Mouse (Mus musculus): Measurements from ENCODE around the gene Tmem198b. TPM values are rescaled to one million over a fixed set of nuclear protein-coding genes. Genes with fewer than 3 reads are reported as not detected.

The Tmem198b gene
- polyA plus RNA-seq (2015; fragmentation: Nextera tagmentation; extraction: Ambion mirVana) = 18.2 and 18.4 TPM in 2 replicates

DNA sequence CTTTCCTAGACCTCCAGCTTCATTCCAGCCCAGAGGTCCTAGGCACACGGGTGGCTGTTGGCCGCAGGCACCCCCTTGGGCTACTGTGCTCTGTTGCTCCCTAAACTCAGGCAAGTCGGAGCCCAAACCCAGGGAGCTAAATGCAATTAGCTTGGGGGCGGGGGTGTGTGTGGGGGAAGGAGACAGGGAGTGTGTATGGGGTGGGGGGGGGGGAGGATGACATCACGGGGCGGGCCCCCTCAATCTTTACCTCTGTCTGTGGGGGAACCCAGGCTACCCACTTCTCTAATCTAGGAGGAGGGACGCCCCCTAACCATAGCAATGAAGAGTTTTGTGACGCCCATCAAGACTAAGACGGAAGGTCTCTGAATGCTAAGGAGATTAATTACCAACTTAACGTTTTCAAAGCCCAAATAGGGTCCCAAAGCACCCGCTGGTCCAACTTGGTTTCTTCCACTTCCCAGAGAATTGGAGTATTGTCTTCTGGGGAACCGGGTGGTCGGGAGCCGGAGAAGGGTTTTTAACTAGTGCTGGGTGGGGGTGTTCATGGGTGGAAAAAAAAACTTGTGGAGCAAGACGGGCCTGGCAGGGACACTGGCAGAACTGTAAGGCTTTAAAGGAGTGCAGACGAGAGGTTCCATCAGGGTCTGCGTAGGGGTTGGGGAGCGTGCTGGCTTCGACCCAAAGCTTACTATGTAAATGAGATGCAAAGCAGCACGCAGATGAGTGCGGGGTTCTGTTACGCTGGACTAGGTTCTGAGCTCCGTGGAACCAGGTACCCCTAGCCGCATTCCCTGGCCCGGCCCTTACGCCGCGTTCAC lies at the start of gene Tmem198b:
Gene Tmem198b (minus strand): TSS at position 100 of the 821 bp plus-strand sequence.
- peaks cover 36% of the 10 kb centered on the region for H3K4me1 ChIP-seq (replicated peaks; ENCODE audit: control insufficient read depth, insufficient read depth, low read length)
- no peaks in the 10 kb centered on the region for H3K27me3 ChIP-seq (ENCODE audit: control insufficient read depth, insufficient read depth, low read depth, low read length)
- WGBS = under 1% methylated on average over 28 of the region's 28 CpGs
- H3K9ac ChIP-seq (ENCODE audit: low read length) = peak within 1 kb of the TSS; percentile 96
- peak; percentile 66 for ATAC-seq (ENCODE audit: low read depth)
- peak within 1 kb of the TSS; percentile 70 for H3K4me2 ChIP-seq (ENCODE audit: low read depth, low read length)
- H3K9me3 ChIP-seq (ENCODE audit: control insufficient read depth, low read length) = no peaks in the 10 kb centered on the region
- H3K27ac ChIP-seq (ENCODE audit: low read length) = peak within 1 kb of the TSS; percentile 99
- H3K4me3 ChIP-seq (ENCODE audit: low read length) = peak within 1 kb of the TSS; percentile 84
- peaks cover 9% of the 10 kb centered on the region for H3K36me3 ChIP-seq (ENCODE audit: control insufficient read depth, insufficient read depth, low read length)

- no peaks in the 10 kb centered on the region for H3K27me3 ChIP-seq (ENCODE audit: control insufficient read depth, insufficient read depth, low read depth, low read length)
- peaks cover 23% of the 10 kb centered on the region for H3K36me3 ChIP-seq (ENCODE audit: control insufficient read depth, insufficient read depth, low read length)
Observed at GRCm38 (mm10) chr10:128850339-128850738, 46.2 kb upstream of the Tmem198b start.

GRCm38 (mm10) chr10:128848426-128848825 lies 44.3 kb upstream of the Tmem198b start:
- Histone ChIP-seq H3K27me3 (ENCODE audit: control insufficient read depth, insufficient read depth, low read depth, low read length) (no peaks in the 10 kb centered on the region), H3K4me1 (replicated peaks; ENCODE audit: control insufficient read depth, insufficient read depth, low read length) (no peaks in the 10 kb centered on the region), H3K4me3 (ENCODE audit: low read length) (no peak overlapping the region), H3K9ac (ENCODE audit: low read length) (no peak overlapping the region), H3K36me3 (ENCODE audit: control insufficient read depth, insufficient read depth, low read length) (peaks cover 18% of the 10 kb centered on the region), H3K4me2 (ENCODE audit: low read depth, low read length) (no peak overlapping the region), H3K27ac (ENCODE audit: low read length) (no peak overlapping the region), H3K9me3 (ENCODE audit: control insufficient read depth, low read length) (no peaks in the 10 kb centered on the region)
- no peak for ATAC-seq (ENCODE audit: low read depth)
- 52% methylated on average over 2 of the region's 2 CpGs for WGBS

More at GRCm38 (mm10) chr10:128850339-128850738, 46.2 kb upstream of the Tmem198b start:
- H3K27ac ChIP-seq (ENCODE audit: low read length) = no peak overlapping the region
- H3K4me2 ChIP-seq (ENCODE audit: low read depth, low read length) = no peak overlapping the region
- no peak for ATAC-seq (ENCODE audit: low read depth)
- no peaks in the 10 kb centered on the region for H3K9me3 ChIP-seq (ENCODE audit: control insufficient read depth, low read length)
- H3K9ac ChIP-seq (ENCODE audit: low read length) = no peak overlapping the region
- H3K4me1 ChIP-seq (replicated peaks; ENCODE audit: control insufficient read depth, insufficient read depth, low read length) = no peaks in the 10 kb centered on the region
- 83% methylated on average over 3 of the region's 3 CpGs for WGBS
- H3K4me3 ChIP-seq (ENCODE audit: low read length) = no peak overlapping the region

GRCm38 (mm10) chr10:128846664-128847063 lies 42.5 kb upstream of the Tmem198b start:
- Histone ChIP-seq H3K4me3 (ENCODE audit: low read length) (no peak overlapping the region), H3K27ac (ENCODE audit: low read length) (no peak overlapping the region), H3K4me1 (replicated peaks; ENCODE audit: control insufficient read depth, insufficient read depth, low read length) (no peaks in the 10 kb centered on the region), H3K36me3 (ENCODE audit: control insufficient read depth, insufficient read depth, low read length) (peaks cover 26% of the 10 kb centered on the region), H3K4me2 (ENCODE audit: low read depth, low read length) (no peak overlapping the region), H3K9ac (ENCODE audit: low read length) (no peak overlapping the region), H3K27me3 (ENCODE audit: control insufficient read depth, insufficient read depth, low read depth, low read length) (no peaks in the 10 kb centered on the region), H3K9me3 (ENCODE audit: control insufficient read depth, low read length) (no peaks in the 10 kb centered on the region)
- ATAC-seq (ENCODE audit: low read depth) = no peak
- 94% methylated on average over 4 of the region's 4 CpGs for WGBS

- H3K4me3 ChIP-seq (ENCODE audit: low read length) = no peak overlapping the region
- no peaks in the 10 kb centered on the region for H3K27me3 ChIP-seq (ENCODE audit: control insufficient read depth, insufficient read depth, low read depth, low read length)
- no peaks in the 10 kb centered on the region for H3K9me3 ChIP-seq (ENCODE audit: control insufficient read depth, low read length)
- no peak overlapping the region for H3K27ac ChIP-seq (ENCODE audit: low read length)
- H3K9ac ChIP-seq (ENCODE audit: low read length) = no peak overlapping the region
- H3K4me2 ChIP-seq (ENCODE audit: low read depth, low read length) = no peak overlapping the region
- H3K4me1 ChIP-seq (replicated peaks; ENCODE audit: control insufficient read depth, insufficient read depth, low read length) = no peaks in the 10 kb centered on the region
- 58% methylated on average over 2 of the region's 2 CpGs for WGBS
- H3K36me3 ChIP-seq (ENCODE audit: control insufficient read depth, insufficient read depth, low read length) = peaks cover 23% of the 10 kb centered on the region
- ATAC-seq (ENCODE audit: low read depth) = no peak
Observed at GRCm38 (mm10) chr10:128845516-128845915, 41.3 kb upstream of the Tmem198b start.

DNA sequence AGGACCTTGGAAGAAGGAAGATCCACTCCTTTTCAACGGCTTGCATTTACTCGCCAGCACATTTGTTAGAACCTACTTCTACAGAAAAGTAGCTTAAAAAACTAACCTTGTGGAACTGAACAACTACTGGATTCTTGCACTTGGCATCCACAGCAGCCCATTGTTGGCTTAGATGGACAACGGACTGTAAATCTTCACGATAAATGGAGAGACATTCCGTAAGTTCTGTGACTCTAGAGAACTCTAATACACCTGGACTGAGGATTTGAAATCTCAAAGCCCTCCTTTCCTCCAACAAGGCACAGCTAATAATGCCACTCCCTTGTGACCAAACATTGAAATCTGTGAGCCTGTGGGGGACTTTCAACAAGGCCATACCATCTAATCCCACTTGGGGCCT lies 39.1 kb upstream of the Tmem198b start:
- peaks cover 20% of the 10 kb centered on the region for H3K36me3 ChIP-seq (ENCODE audit: control insufficient read depth, insufficient read depth, low read length)
- H3K27ac ChIP-seq (ENCODE audit: low read length) = no peak overlapping the region
- no peaks in the 10 kb centered on the region for H3K4me1 ChIP-seq (replicated peaks; ENCODE audit: control insufficient read depth, insufficient read depth, low read length)
- no peak overlapping the region for H3K4me3 ChIP-seq (ENCODE audit: low read length)
- WGBS = 92% methylated on average over 5 of the region's 5 CpGs
- ATAC-seq (ENCODE audit: low read depth) = no peak
- no peaks in the 10 kb centered on the region for H3K9me3 ChIP-seq (ENCODE audit: control insufficient read depth, low read length)
- H3K27me3 ChIP-seq (ENCODE audit: control insufficient read depth, insufficient read depth, low read depth, low read length) = no peaks in the 10 kb centered on the region
- no peak overlapping the region for H3K9ac ChIP-seq (ENCODE audit: low read length)
- H3K4me2 ChIP-seq (ENCODE audit: low read depth, low read length) = no peak overlapping the region

GRCm38 (mm10) chr10:128840612-128841011 lies 36.4 kb upstream of the Tmem198b start:
- H3K4me1 ChIP-seq (replicated peaks; ENCODE audit: control insufficient read depth, insufficient read depth, low read length) = no peaks in the 10 kb centered on the region
- H3K4me3 ChIP-seq (ENCODE audit: low read length) = no peak overlapping the region
- no peak overlapping the region for H3K4me2 ChIP-seq (ENCODE audit: low read depth, low read length)
- no peaks in the 10 kb centered on the region for H3K27me3 ChIP-seq (ENCODE audit: control insufficient read depth, insufficient read depth, low read depth, low read length)
- no peak for ATAC-seq (ENCODE audit: low read depth)
- no peaks in the 10 kb centered on the region for H3K9me3 ChIP-seq (ENCODE audit: control insufficient read depth, low read length)
- no peak overlapping the region for H3K9ac ChIP-seq (ENCODE audit: low read length)
- H3K27ac ChIP-seq (ENCODE audit: low read length) = no peak overlapping the region
- H3K36me3 ChIP-seq (ENCODE audit: control insufficient read depth, insufficient read depth, low read length) = peaks cover 19% of the 10 kb centered on the region

DNA sequence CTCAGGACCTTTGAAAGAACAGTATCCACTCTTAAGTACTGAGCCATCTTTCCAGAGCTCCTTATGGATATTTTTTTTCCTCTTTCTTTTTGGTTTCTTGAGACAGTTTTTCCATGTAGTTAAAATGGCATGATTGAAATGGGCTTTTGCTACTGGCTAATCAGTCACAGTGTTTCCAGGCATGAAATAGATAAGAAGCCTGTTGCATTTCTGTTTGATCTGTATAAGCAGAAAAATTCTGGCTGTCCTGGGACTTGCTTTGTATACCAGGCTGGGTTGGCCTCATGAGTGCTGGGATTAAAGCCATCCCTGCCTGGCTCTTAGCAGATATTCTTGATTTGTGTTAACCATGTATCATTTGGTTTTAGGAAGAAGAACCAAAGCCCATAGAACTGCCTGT lies 35.3 kb upstream of the Tmem198b start:
- Histone ChIP-seq H3K36me3 (ENCODE audit: control insufficient read depth, insufficient read depth, low read length) (peaks cover 21% of the 10 kb centered on the region), H3K9ac (ENCODE audit: low read length) (no peak overlapping the region), H3K4me1 (replicated peaks; ENCODE audit: control insufficient read depth, insufficient read depth, low read length) (no peaks in the 10 kb centered on the region), H3K27me3 (ENCODE audit: control insufficient read depth, insufficient read depth, low read depth, low read length) (no peaks in the 10 kb centered on the region), H3K4me3 (ENCODE audit: low read length) (no peak overlapping the region), H3K9me3 (ENCODE audit: control insufficient read depth, low read length) (no peaks in the 10 kb centered on the region), H3K4me2 (ENCODE audit: low read depth, low read length) (no peak overlapping the region), H3K27ac (ENCODE audit: low read length) (no peak overlapping the region)
- no peak for ATAC-seq (ENCODE audit: low read depth)

DNA sequence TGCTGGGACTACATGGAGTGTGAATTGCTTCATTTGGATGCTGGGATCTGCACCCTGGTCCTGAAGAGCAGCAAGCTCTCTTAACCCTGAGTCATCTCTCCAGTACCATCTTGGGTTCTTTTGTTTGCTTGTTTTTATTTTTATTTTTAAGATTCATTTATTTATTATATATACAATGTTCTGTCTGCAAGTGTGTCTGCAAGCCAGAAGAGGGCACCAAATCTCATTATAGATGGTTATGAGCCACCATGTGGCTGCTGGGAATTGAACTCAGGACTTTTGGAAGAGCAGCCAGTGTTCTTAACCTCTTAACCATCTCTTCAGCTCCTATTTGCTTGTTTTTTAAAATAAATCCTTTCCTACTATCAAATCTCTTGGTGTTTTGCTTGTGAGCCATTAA lies 33.2 kb upstream of the Tmem198b start:
- Histone ChIP-seq H3K4me1 (replicated peaks; ENCODE audit: control insufficient read depth, insufficient read depth, low read length) (no peaks in the 10 kb centered on the region), H3K9ac (ENCODE audit: low read length) (no peak overlapping the region), H3K27me3 (ENCODE audit: control insufficient read depth, insufficient read depth, low read depth, low read length) (no peaks in the 10 kb centered on the region), H3K4me2 (ENCODE audit: low read depth, low read length) (no peak overlapping the region), H3K27ac (ENCODE audit: low read length) (no peak overlapping the region), H3K4me3 (ENCODE audit: low read length) (no peak overlapping the region), H3K36me3 (ENCODE audit: control insufficient read depth, insufficient read depth, low read length) (peaks cover 23% of the 10 kb centered on the region), H3K9me3 (ENCODE audit: control insufficient read depth, low read length) (no peaks in the 10 kb centered on the region)
- ATAC-seq (ENCODE audit: low read depth) = no peak
